Mouse (Mus musculus): Measurements from ENCODE around the gene Foxp1. TPM values are rescaled to one million over a fixed set of nuclear protein-coding genes. Genes with fewer than 3 reads are reported as not detected.

Foxp1 gene
- polyA plus RNA-seq, 1 experiment from 2014 or later, result 99.3 TPM

DNA sequence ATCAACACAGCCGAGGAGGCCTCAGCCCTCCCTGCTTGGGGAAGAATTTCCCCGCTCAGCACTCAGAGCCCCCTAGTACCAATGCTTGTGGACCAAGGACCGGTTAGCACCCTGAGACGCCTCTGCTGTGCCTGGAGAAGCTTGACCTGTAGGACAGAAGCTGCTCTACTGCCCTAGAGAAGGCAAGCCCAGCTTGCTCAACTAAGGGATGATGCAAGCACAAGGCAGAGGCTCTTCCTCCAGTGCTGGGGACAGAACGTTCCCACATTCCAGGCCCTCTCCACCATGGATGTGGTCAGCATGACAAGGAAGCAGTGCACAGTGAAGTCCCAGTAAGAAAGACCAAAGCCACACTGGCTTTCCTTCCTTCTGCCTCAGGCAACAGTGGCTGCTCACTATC lies 347.1 kb downstream of the Foxp1 start:
- H3K27me3 ChIP-seq (ENCODE audit: insufficient read depth, poor library complexity, severe bottlenecking), result no peaks in the 10 kb centered on the region
- no peaks in the 10 kb centered on the region for H3K9me3 ChIP-seq
- 23% methylated on average over 5 of the region's 5 CpGs for WGBS
- no peak for DNase-seq (ENCODE audit: low spot score)
- no peaks in the 10 kb centered on the region for H3K36me3 ChIP-seq
- H3K4me1 ChIP-seq, result peaks cover 48% of the 10 kb centered on the region
- H3K4me3 ChIP-seq, result no peak overlapping the region
- peak overlapping the region; percentile 77 for H3K27ac ChIP-seq

GRCm38 (mm10) chr6:99173902-99174210 lies 348.7 kb downstream of the Foxp1 start:
- no peaks in the 10 kb centered on the region for H3K27me3 ChIP-seq (ENCODE audit: insufficient read depth, poor library complexity, severe bottlenecking)
- DNase-seq (ENCODE audit: low spot score), result no peak
- H3K36me3 ChIP-seq, result no peaks in the 10 kb centered on the region
- no peak overlapping the region for H3K4me3 ChIP-seq
- peak overlapping the region; percentile 78 for H3K27ac ChIP-seq
- H3K4me1 ChIP-seq, result peaks cover 52% of the 10 kb centered on the region
- H3K9me3 ChIP-seq, result no peaks in the 10 kb centered on the region
- WGBS, result 55% methylated on average over 2 of the region's 2 CpGs

DNA sequence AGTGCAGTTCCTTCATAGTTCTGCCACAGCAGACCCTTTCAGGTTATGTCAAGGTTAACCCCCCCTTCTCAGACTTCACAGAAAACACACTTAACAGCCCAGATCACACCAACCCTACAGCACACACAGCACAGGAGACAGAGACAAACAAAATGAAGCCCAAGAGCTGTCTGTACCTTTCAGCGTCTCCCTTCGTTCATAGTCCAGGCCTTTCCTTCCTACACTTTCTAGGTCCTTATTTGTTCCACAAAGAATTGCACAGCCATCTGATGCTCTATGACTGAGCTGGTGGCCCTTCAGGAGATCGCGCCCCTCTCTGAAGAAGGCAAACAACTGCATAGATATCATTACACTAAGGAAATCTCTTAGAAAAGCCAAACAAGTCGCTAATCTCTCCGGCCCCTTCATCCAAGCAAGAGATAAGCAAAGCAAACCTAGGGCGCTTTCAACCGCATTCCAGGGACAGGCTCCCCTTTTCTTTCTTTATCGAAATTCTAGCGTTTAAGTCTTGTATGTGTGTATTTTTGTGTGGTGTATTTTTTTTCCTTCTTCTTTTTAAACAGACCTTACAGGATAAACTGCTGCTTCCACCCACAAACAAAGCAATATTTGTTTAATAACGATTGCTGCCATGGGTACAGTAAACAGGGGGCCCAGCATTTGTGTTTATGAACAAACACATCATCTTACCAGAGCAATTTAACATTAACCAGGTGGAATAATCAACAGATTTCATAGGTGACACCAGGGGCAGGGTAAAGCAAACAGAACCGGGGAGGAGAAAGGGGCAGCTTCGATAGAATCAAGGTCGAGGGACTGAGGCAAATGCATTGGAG lies 349.2 kb downstream of the Foxp1 start:
- WGBS, result 18% methylated on average over 14 of the region's 14 CpGs
- H3K27ac ChIP-seq, result peak overlapping the region; percentile 78
- H3K27me3 ChIP-seq (ENCODE audit: insufficient read depth, poor library complexity, severe bottlenecking), result no peaks in the 10 kb centered on the region
- H3K4me3 ChIP-seq, result peak overlapping the region; percentile 19; the same call in 1 of the 2 replicates
- H3K4me1 ChIP-seq, result peaks cover 54% of the 10 kb centered on the region
- H3K36me3 ChIP-seq, result no peaks in the 10 kb centered on the region
- DNase-seq (ENCODE audit: low spot score), result no peak
- no peaks in the 10 kb centered on the region for H3K9me3 ChIP-seq

DNA sequence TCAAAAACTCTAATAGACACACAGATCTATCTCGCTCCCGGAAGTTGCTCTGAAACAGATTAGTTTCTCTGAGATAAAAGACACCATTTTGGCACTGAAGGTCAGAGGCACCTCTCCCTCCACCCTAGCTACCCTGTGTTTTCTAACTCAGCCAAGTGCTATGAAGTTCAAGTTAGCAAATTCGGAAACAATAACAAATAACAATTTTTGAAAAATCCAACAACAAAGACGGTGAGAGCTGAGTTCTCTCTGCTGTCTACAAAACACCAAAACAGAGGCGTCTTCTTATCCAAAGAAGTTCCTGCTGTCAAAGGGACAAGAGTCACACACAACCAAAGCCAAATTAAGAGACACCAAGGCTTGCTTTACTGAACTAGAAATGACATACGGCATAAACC lies 349.9 kb downstream of the Foxp1 start:
- no peaks in the 10 kb centered on the region for H3K9me3 ChIP-seq
- 0 out of 2 replicates have a peak overlapping the region, but pooled peaks have one; percentile 19 for H3K4me3 ChIP-seq
- WGBS, result 43% methylated on average over 6 of the region's 6 CpGs
- DNase-seq (ENCODE audit: low spot score), result no peak
- peak overlapping the region; percentile 78 for H3K27ac ChIP-seq
- no peaks in the 10 kb centered on the region for H3K36me3 ChIP-seq
- H3K27me3 ChIP-seq (ENCODE audit: insufficient read depth, poor library complexity, severe bottlenecking), result no peaks in the 10 kb centered on the region
- peaks cover 54% of the 10 kb centered on the region for H3K4me1 ChIP-seq

DNA sequence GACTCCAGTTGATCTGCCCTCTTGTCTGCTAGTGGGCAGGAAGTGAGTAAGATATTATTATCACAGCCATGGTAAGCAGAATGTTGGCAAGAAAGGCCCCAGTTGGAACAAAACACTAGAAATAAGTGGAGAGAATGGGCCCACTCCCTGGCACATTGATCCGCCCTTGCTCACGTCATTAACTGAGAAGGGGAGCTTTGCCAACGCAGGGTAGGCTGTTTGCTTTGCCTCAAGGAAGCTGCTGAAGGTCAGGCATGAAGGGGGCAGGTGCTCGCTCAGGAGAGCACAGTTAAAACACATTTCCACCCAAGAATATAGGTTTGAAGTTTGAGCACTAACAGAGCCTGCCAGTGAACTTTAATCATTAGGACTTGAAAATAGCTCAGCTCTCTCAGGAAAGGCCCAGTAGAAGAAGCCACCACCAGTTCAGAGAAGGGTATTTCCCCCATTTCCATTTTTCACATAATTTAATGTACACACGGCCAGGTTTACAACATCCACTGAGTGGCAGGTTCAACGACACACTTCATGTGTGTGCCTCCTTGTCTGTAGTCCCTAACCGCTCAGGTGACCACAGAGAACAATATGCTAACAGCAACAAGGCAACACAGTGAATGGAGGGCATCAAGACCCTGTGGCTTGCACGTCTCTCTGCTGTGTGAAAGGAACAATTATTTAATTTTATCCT lies 350.5 kb downstream of the Foxp1 start:
- Histone ChIP-seq H3K36me3 (no peaks in the 10 kb centered on the region), H3K4me3 (no peak overlapping the region; the same call in 1 of the 2 replicates), H3K27me3 (ENCODE audit: insufficient read depth, poor library complexity, severe bottlenecking) (no peaks in the 10 kb centered on the region), H3K27ac (peak overlapping the region; percentile 78), H3K9me3 (no peaks in the 10 kb centered on the region), H3K4me1 (peaks cover 54% of the 10 kb centered on the region)
- 58% methylated on average over 8 of the region's 8 CpGs for WGBS
- DNase-seq (ENCODE audit: low spot score), result no peak

- no peak overlapping the region for H3K4me3 ChIP-seq
- 62% methylated on average over 6 of the region's 6 CpGs for WGBS
- DNase-seq (ENCODE audit: low spot score), result no peak
Observed at GRCm38 (mm10) chr6:99171281-99171825, 351.2 kb downstream of the Foxp1 start.

GRCm38 (mm10) chr6:99168727-99169126 lies 353.8 kb downstream of the Foxp1 start:
- no peaks in the 10 kb centered on the region for H3K27me3 ChIP-seq (ENCODE audit: insufficient read depth, poor library complexity, severe bottlenecking)
- H3K4me1 ChIP-seq, result peaks cover 43% of the 10 kb centered on the region
- no peaks in the 10 kb centered on the region for H3K36me3 ChIP-seq
- DNase-seq (ENCODE audit: low spot score), result no peak
- no peak overlapping the region for H3K4me3 ChIP-seq
- H3K9me3 ChIP-seq, result no peaks in the 10 kb centered on the region
- H3K27ac ChIP-seq, result peak overlapping the region; percentile 29; the same call in 1 of the 2 replicates
- WGBS, result 81% methylated on average over 2 of the region's 2 CpGs

More at GRCm38 (mm10) chr6:99171281-99171825, 351.2 kb downstream of the Foxp1 start:
- no peaks in the 10 kb centered on the region for H3K9me3 ChIP-seq
- no peaks in the 10 kb centered on the region for H3K27me3 ChIP-seq (ENCODE audit: insufficient read depth, poor library complexity, severe bottlenecking)
- peaks cover 58% of the 10 kb centered on the region for H3K4me1 ChIP-seq
- H3K36me3 ChIP-seq, result no peaks in the 10 kb centered on the region
- peak overlapping the region; percentile 78 for H3K27ac ChIP-seq

GRCm38 (mm10) chr6:99167001-99167400 lies 355.5 kb downstream of the Foxp1 start:
- Histone ChIP-seq H3K4me1 (peaks cover 26% of the 10 kb centered on the region), H3K4me3 (no peak overlapping the region), H3K36me3 (no peaks in the 10 kb centered on the region; the same call in 1 of the 2 replicates), H3K27me3 (ENCODE audit: insufficient read depth, poor library complexity, severe bottlenecking) (no peaks in the 10 kb centered on the region), H3K9me3 (no peaks in the 10 kb centered on the region), H3K27ac (peak overlapping the region; percentile 56; the same call in 1 of the 2 replicates)
- WGBS, result 58% methylated on average over 8 of the region's 8 CpGs
- DNase-seq (ENCODE audit: low spot score), result no peak

- Histone ChIP-seq H3K9me3 (no peaks in the 10 kb centered on the region), H3K4me3 (no peak overlapping the region), H3K36me3 (no peaks in the 10 kb centered on the region; the same call in 1 of the 2 replicates), H3K27ac (no peak overlapping the region), H3K27me3 (ENCODE audit: insufficient read depth, poor library complexity, severe bottlenecking) (no peaks in the 10 kb centered on the region), H3K4me1 (peaks cover 17% of the 10 kb centered on the region)
- 86% methylated on average over 4 of the region's 4 CpGs for WGBS
- DNase-seq (ENCODE audit: low spot score), result no peak
Observed at GRCm38 (mm10) chr6:99166169-99166568, 356.4 kb downstream of the Foxp1 start.

DNA sequence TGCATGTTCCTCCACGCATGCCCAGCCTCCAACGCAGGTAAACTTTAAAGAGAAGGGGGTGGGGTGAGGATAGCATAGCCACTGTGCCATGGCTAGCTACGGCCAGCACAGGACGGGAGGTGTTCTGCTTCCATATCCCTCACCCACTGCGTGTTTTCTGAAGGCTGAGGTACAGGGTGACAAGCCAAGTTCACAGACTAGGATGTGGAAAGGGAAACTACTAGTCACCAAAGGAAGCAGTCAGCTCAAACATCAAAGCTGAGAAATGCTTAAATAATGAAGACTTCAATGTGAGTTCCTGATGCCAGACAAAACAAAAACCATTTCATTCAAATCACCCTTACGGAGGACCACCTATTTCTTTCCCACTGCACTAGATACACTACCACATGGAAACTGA lies 357.8 kb downstream of the Foxp1 start:
- H3K27ac ChIP-seq, result no peak overlapping the region
- no peaks in the 10 kb centered on the region for H3K9me3 ChIP-seq
- DNase-seq (ENCODE audit: low spot score), result no peak
- H3K27me3 ChIP-seq (ENCODE audit: insufficient read depth, poor library complexity, severe bottlenecking), result no peaks in the 10 kb centered on the region
- H3K36me3 ChIP-seq, result no peaks in the 10 kb centered on the region; the same call in 1 of the 2 replicates
- H3K4me1 ChIP-seq, result peaks cover 22% of the 10 kb centered on the region
- 84% methylated on average over 6 of the region's 6 CpGs for whole genome bisulfite sequencing
- H3K4me3 ChIP-seq, result no peak overlapping the region

- no peaks in the 10 kb centered on the region for H3K27me3 ChIP-seq (ENCODE audit: insufficient read depth, poor library complexity, severe bottlenecking)
- peaks cover 3% of the 10 kb centered on the region; the same call in 1 of the 2 replicates for H3K36me3 ChIP-seq
- no peaks in the 10 kb centered on the region for H3K9me3 ChIP-seq
- no peak overlapping the region for H3K27ac ChIP-seq
- 82% methylated on average over 15 of the region's 15 CpGs for WGBS
- H3K4me1 ChIP-seq, result peaks cover 23% of the 10 kb centered on the region
- H3K4me3 ChIP-seq, result no peak overlapping the region
- no peak for DNase-seq (ENCODE audit: low spot score)
Observed at GRCm38 (mm10) chr6:99162716-99163115, 359.8 kb downstream of the Foxp1 start.

- Histone ChIP-seq H3K27me3 (ENCODE audit: insufficient read depth, poor library complexity, severe bottlenecking) (no peaks in the 10 kb centered on the region), H3K4me1 (peaks cover 22% of the 10 kb centered on the region), H3K4me3 (no peak overlapping the region), H3K27ac (peak overlapping the region; percentile 37; the same call in 1 of the 2 replicates), H3K9me3 (no peaks in the 10 kb centered on the region), H3K36me3 (peaks cover 3% of the 10 kb centered on the region; the same call in 1 of the 2 replicates)
- no peak for DNase-seq (ENCODE audit: low spot score)
- 71% methylated on average over 9 of the region's 9 CpGs for WGBS
Observed at GRCm38 (mm10) chr6:99160348-99160693, 362.2 kb downstream of the Foxp1 start.
